Mouse (Mus musculus): ENCODE measurements at regions not wholly inside any gene's neighbourhood (a gene's known extent, or its start where the extent isn't known, plus 50 kb on each side); places are given as distances from the start of the nearest gene placed in this dataset.
"Not testable (repeated sequence)": the region's sequence is repeated elsewhere in the genome, so short reads cannot be mapped to it uniquely, and the experiment has no call there.

DNA sequence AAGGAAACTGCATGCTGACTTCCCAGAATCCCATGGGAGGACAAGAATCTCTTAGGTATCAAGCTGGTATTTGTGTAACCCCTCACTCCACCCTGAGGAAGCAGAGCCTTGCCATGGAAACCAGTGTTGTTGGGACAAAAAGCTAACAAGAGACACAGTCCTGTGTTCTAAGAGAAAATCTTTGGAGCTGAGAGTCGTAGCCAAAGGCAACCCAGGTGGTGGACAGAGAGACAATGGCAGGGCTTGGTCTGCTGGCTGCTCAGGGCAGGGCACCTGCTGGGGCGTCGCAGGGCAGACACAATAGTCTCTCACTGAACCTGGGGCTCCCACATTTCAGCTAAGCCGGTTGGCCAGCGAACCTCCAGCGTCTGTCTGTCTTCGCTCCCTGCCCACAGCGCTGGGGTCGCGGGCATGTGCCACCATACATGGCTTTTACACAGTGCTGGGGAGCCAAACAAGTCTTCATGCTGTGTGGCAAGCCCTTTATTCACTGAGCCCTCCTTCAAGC lies 161.0 kb upstream of the Sulf2 start:
- ATAC-seq: no peak

DNA sequence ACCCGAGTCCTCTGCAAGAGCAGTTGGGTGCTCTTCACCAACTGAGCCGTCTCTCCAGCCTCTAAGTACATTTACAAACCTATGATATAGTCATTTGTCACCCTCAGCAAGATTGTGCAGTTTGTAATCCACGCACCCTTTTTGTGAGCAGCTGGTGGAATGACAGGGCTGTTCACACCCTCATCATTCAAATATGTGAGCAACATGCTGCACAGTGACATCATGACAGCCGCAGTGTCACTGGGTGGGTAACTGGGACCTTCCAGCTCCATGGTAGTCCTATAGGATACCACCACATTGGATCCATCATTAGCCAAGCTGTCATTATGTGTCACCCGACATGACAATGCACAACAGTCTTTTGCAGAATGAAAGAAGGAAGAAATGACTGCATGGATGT lies 155.0 kb upstream of the Sulf2 start:
- no peak for ATAC-seq

GRCm38 (mm10) chr2:166309882-166310281 lies 154.4 kb upstream of the Sulf2 start:
- no peak for ATAC-seq

- no peak for ATAC-seq
Measured at GRCm38 (mm10) chr2:166307551-166307950, 152.1 kb upstream of the Sulf2 start.

GRCm38 (mm10) chr2:166305044-166306002 lies 149.9 kb upstream of the Sulf2 start:
- no peak for ATAC-seq

DNA sequence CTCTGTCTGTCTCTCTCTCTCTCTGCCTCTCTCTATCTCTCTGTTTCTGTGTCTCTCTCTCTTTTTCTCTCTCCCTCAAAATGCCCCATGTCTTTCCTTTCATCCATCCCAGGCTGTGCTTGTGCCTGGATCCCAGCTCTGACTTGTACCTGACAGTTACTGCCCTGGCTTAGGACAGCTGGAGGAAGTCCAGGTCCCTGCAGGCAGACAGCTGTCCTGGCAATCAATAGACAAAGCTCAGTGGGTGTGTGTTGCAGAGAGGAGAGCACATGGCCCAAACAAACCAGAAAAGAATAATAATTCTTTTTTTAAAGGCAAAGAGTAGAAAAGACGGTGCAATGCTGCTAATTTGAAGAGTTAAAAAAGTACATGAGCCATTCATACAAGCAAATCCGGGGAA lies 148.4 kb upstream of the Sulf2 start:
- ATAC-seq: no peak

- ATAC-seq: no peak
Measured at GRCm38 (mm10) chr2:166301161-166301560, 145.7 kb upstream of the Sulf2 start.

GRCm38 (mm10) chr2:166294672-166295071 lies 139.2 kb upstream of the Sulf2 start:
- ATAC-seq: no peak

- ATAC-seq: no peak
Measured at GRCm38 (mm10) chr2:166292987-166293386, 137.5 kb upstream of the Sulf2 start.

DNA sequence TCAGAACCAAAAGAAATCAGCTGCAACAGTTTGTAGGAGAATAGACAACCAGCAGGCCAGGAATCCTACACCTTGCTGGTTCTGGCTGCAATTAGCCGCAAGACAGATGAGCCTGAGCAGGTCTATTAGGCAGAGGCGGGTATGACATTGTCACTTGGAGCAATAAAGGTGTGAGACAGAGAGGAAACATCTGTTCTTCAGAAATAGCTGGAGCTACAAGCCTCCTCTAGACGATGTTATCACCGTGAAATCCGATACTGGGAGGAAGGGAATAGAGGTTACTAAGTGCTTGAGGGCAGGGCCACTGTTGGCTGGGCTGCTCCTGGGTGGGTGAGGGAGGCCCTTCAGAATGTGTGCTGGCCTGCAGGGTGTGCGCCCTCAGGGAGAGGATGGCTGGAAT lies 135.8 kb upstream of the Sulf2 start:
- ATAC-seq: no peak

GRCm38 (mm10) chr2:166290826-166291225 lies 135.4 kb upstream of the Sulf2 start:
- ATAC-seq: no peak

DNA sequence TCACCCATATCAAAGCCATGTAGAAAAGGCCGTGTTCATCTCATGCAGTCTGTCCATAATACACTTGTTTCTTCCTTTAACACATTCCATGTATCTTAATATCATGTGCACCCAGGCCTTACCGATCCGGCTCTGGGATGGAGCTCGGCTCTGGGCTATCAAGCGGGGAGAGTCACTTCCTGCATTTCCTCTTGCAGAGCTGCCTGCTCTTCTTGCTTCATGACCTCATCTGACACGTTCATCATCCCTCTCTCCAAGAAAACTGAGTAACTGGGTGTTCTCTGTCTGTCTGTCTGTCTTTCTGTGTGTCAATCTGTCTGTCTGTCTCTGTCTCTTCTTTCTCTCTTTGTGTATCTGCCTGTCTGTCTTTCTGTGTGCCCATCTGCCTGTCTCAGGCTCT lies 133.7 kb upstream of the Sulf2 start:
- ATAC-seq: no peak

DNA sequence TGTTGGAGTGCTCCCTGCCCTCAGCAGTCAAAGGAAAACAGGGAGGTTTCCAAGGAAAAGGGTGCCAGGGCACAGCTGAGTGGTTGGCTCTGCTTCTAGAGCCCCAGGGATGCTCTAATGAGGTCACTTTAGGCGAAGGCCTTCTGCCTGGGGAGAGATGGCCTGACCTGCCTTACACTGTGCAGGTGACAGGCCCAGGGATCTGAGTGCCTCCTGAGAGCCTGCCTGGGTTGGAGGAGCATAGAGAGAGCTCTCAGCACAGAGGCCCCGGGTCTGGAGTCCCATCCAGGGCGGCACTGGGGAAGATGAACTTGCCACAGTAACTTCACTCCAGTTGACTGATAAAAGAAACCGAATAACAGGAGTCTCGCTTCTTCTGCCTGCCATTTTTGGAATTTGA lies 125.7 kb upstream of the Sulf2 start:
- not testable (repeated sequence) for ATAC-seq

DNA sequence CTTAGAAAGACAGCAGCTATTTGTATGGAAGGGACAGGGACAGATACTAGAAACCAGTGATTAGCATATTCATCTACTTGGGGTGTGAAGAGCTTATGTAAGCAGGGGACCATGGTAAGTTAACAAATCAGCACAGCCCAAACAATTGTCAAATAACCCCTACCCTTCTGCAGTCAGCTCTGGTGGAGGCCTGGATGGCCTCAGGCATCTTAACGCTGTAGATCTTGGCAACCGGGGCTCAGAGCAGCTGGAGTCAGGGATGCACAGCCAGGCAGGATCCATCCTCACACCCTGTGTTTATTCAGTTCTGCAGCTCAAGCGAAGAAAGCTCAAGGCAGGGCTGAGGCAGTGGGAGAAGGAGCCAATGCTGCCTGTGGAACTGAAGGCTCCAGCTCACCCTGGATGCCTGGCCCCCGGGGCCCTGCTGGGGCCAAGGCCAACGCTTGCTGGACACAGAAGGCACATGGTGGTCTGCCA lies 125.2 kb upstream of the Sulf2 start:
- ATAC-seq: no peak

GRCm38 (mm10) chr2:166279676-166280075 lies 124.2 kb upstream of the Sulf2 start:
- ATAC-seq: no peak

GRCm38 (mm10) chr2:166275398-166275797 lies 119.9 kb upstream of the Sulf2 start:
- ATAC-seq: no peak

GRCm38 (mm10) chr2:166274016-166274346 lies 118.5 kb upstream of the Sulf2 start:
- ATAC-seq: no peak

DNA sequence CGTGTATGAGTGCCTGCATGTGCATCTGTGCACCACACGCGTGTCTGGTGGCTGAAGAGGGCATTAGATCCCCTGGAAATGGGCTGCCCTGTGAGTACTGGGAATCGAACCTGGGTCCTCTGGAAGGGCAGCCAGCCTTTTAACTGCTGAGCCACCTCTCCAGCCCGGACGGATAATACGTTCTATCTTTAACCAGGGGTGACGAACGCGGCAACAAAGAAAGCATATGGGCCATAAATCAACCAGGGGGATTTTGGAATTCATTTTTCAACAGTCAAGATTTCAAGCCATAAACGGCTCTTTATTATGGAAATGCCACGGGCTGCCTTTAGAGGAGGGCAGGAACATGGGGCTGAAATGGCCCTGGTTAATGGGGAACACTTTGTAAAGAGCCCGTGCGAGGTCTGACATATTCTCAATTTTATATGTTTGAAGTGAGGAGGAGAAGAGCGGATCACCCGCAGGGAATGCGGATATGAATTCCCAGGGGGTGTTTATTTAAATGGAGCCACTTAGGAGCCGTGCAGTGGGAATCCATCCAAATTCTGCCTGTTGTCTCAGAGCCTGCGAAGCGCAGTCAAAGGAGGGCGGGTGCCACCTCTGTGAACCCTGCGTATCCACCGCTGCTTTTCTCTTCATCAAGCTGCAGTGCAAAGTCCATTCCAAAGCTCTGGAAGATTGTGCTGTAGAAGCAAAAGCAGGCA lies 118.0 kb upstream of the Sulf2 start:
- no peak for ATAC-seq

DNA sequence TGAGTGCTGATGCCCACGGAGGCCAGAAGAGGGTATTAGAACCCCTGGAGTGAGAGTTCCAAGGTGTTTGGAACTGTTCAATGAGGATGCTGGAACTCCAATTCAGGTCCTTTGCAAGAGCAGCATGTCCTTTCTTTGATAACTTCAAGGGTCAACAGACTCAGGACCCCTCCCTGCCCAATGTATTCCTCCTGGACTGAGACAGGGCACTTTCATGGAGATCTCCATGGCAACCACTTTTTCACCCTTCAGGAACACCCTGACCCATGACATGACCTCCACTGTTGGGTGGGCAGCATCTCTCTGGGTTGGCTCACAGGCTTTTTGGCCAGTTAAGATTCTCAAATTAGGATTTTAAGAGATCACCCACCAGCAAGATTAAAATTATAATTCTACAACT lies 117.4 kb upstream of the Sulf2 start:
- no peak for ATAC-seq

DNA sequence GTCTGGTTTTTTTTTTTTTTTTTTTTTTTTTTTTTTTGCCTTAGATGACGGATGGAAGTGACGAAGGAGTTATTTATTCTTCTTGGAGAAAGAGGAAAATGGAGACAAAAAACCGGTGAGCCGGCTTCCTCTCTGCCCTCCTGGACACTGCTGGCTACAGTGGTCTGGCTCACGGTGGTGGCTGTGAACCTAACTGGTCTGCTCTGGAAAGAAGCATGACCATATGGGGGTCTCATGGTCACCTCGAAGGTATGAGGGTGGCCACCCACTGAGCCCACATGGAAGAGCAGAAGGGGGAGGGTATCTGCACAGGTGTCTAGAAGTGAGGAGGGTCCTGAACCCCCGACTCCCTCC lies 116.7 kb upstream of the Sulf2 start:
- no peak for ATAC-seq

DNA sequence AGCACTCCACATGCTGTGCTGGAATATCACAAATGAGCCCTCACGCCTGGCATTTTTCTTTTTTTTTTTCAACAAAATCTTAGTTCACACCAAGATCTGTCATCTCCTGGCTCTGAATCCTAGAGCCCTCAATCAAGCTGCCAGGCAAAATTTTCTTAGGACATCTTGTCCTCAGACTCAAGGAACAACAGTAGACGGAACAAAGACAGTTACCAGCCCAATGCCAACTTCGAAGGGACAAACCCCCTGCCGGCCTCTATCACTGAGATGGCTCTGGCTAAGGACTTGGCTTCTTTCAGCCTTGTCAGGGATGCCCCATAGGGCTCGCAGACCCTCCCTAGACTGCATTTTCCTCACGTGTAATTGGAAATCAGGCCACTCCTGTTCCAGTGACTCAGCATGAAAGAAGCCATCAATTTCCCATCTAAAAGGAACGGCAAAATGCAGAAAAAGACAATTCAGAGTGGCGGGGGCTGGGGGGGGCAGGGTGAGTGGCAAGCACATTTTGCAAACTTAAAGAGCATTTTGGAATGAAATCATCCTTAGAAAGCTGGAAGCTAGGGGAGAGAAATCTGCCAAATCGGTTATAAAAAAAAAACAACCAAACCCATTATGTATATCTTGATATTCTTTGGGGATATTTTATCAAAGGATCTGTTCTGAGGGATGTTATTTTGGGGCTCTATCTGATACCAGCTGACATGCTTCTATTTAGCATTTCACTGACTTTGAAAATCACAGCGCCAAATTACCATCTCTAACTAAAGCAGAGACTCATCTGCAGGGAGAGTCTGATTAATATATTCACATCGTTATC lies 116.1 kb upstream of the Sulf2 start:
- no peak for ATAC-seq

- ATAC-seq: no peak
Measured at GRCm38 (mm10) chr2:166270007-166270406, 114.5 kb upstream of the Sulf2 start.

DNA sequence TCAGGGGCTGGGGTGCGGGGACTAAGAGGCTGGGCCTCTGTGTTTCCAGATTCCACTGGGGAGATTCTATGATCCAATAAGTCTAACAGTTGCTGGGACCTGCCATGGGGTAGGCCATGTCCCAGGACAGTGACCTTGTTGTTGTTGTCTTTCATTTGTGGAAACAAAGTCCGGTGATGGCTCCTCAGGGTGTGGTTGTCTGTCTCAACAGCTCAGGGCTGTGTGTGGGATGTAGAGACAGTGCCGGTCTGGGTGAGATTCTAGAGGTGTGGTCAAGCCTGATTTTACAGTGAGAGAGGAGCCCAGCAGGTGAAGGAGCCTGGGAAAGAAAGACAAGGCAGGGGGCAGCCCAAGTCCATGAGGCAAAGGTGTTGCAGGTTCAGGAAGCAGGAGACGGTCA lies 111.5 kb upstream of the Sulf2 start:
- ATAC-seq: no peak
